ENCODE assay signal across 19 mouse cellular contexts in genomic region chr1:171057253-171057652, GRCm38 (mm10). TPM values are rescaled to one million over a fixed set of nuclear protein-coding genes. Genes with fewer than 3 reads are reported as not detected.
DNase-seq lines count a peak whose midpoint lies in the region; ATAC-seq and TF ChIP-seq lines count a peak whose summit lies in the region.
"Had no signal": no experiment of that assay in that cellular context is flagged by ENCODE, and none has a peak within 500 bp of the region (broad histone marks: within the 10 kb centered on the region; RNA-seq: fewer than 3 reads in every experiment).

No protein-coding gene starts in this region.

- H3K4me3 ChIP-seq in liver, adult 2 months (ENCODE audit: insufficient read depth, low read depth, low read length) = no peak overlapping the region
- H3K4me3 ChIP-seq in liver, embryonic 11.5 days (ENCODE audit: low read depth, low read length) = no peak overlapping the region
- no peak overlapping the region for H3K4me3 ChIP-seq in liver, embryonic 16.5 days (ENCODE audit: low read depth, low read length)
- H3K4me3 ChIP-seq: erythroblast, embryonic 14.5 days; left cerebral cortex, adult 2 months; limb, embryonic 13.5 days had no signal

- no peaks in the 10 kb centered on the region for H3K4me1 ChIP-seq in liver, adult 2 months (ENCODE audit: control insufficient read depth, insufficient read depth, low read length)
- peaks cover 5% of the 10 kb centered on the region for H3K4me1 ChIP-seq in liver, embryonic 11.5 days (replicated peaks; ENCODE audit: control insufficient read depth, insufficient read depth, low read length)
- peaks cover 5% of the 10 kb centered on the region; the same call in 1 of the 2 replicates for H3K4me1 ChIP-seq in liver, embryonic 16.5 days (ENCODE audit: control insufficient read depth, low read depth, low read length)
- H3K4me1 ChIP-seq: limb, embryonic 13.5 days had no signal

- 40% methylated on average over 5 of the region's 5 CpGs for WGBS in liver, adult 2 months
- 80% methylated on average over 5 of the region's 5 CpGs for WGBS in liver, embryonic 11.5 days
- 68% methylated on average over 5 of the region's 5 CpGs for WGBS in liver, embryonic 16.5 days (ENCODE audit: insufficient replicate concordance)

- no peak for ATAC-seq in liver, embryonic 11.5 days (replicated peaks; ENCODE audit: low FRiP score)
- ATAC-seq in liver, embryonic 16.5 days (ENCODE audit: low read depth) = peak; percentile 59
- ATAC-seq: forebrain, postnatal 0 days; intestine, postnatal 0 days had no signal

- no peak overlapping the region for H3K4me2 ChIP-seq in liver, embryonic 11.5 days
- H3K4me2 ChIP-seq in liver, embryonic 16.5 days (ENCODE audit: low read depth, low read length) = no peak overlapping the region
- H3K4me2 ChIP-seq: hindbrain, embryonic 14.5 days; limb, embryonic 13.5 days had no signal

- no peak for TF ChIP-seq POLR2A in liver, adult 2 months (IDR thresholded peaks at IDR 0.05; ENCODE audit: extremely low read depth, insufficient read depth, low read length)

- TF ChIP-seq CTCF in liver, adult 2 months (IDR thresholded peaks at IDR 0.05; ENCODE audit: low read depth, low read length) = no peak

- no peaks in the 10 kb centered on the region for H3K27me3 ChIP-seq in liver, adult 2 months (ENCODE audit: control insufficient read depth, insufficient read depth, low read length)
- H3K27me3 ChIP-seq in liver, embryonic 11.5 days (replicated peaks; ENCODE audit: control insufficient read depth, insufficient read depth, low read length) = no peaks in the 10 kb centered on the region
- H3K27me3 ChIP-seq in liver, embryonic 16.5 days (ENCODE audit: control insufficient read depth, insufficient read depth, low read depth, low read length) = no peaks in the 10 kb centered on the region
- H3K27me3 ChIP-seq: megakaryocyte, embryonic 14.5 days had no signal

- no peak overlapping the region for H3K9ac ChIP-seq in liver, adult 2 months (ENCODE audit: low read depth, low read length)
- no peak overlapping the region for H3K9ac ChIP-seq in liver, embryonic 11.5 days (ENCODE audit: low read depth, low read length)
- H3K9ac ChIP-seq in liver, embryonic 16.5 days (ENCODE audit: low read depth, low read length) = no peak overlapping the region
- H3K9ac ChIP-seq: forebrain, postnatal 0 days; hindbrain, embryonic 14.5 days; limb, embryonic 13.5 days had no signal

- H3K36me3 ChIP-seq in liver, adult 2 months (ENCODE audit: control insufficient read depth, insufficient read depth, low read length) = no peaks in the 10 kb centered on the region
- no peaks in the 10 kb centered on the region for H3K36me3 ChIP-seq in liver, embryonic 11.5 days (ENCODE audit: control insufficient read depth, insufficient read depth, low read length)
- H3K36me3 ChIP-seq in liver, embryonic 16.5 days (ENCODE audit: control insufficient read depth, insufficient read depth) = no peaks in the 10 kb centered on the region
- H3K36me3 ChIP-seq: limb, embryonic 13.5 days had no signal

- no peaks in the 10 kb centered on the region for H3K9me3 ChIP-seq in liver, embryonic 11.5 days (ENCODE audit: control insufficient read depth, low read length)
- H3K9me3 ChIP-seq in liver, embryonic 16.5 days (replicated peaks; ENCODE audit: control insufficient read depth, low read length) = no peaks in the 10 kb centered on the region
- H3K9me3 ChIP-seq: limb, embryonic 13.5 days; megakaryocyte, embryonic 14.5 days had no signal

- intact Hi-C loops in gastrocnemius, postnatal 14 days (cut with DNase I; ENCODE audit: low total_unique reads) = no loop called here

- no peak overlapping the region for H3K27ac ChIP-seq in liver, adult 2 months (replicated peaks; ENCODE audit: insufficient read depth, low read depth, low read length)
- H3K27ac ChIP-seq in liver, embryonic 11.5 days (ENCODE audit: low read depth, low read length) = no peak overlapping the region
- no peak overlapping the region; the same call in 1 of the 2 replicates for H3K27ac ChIP-seq in liver, embryonic 16.5 days (ENCODE audit: low read length)
- H3K27ac ChIP-seq: hindbrain, embryonic 14.5 days; left cerebral cortex, adult 2 months; limb, embryonic 13.5 days had no signal

- DNase-seq in adrenal gland, adult 2 months = peak; percentile 62
- DNase-seq in adrenal gland, adult 8-10 months = no peak
- DNase-seq in liver, adult 2 months (ENCODE audit: extremely low read depth, low read depth, low spot score) = peak; percentile 78
- no peak for DNase-seq in liver, embryonic 11.5 days (ENCODE audit: low spot score)
- peak; percentile 58 for DNase-seq in yolk sac, embryonic 10.5 days (ENCODE audit: low spot score)
- no peak for DNase-seq in left cerebral cortex, adult 11 months (ENCODE audit: low spot score)
- DNase-seq in gastrocnemius, postnatal 14 days = no peak
- DNase-seq: forebrain, postnatal 0 days; gastrocnemius, postnatal 36 days; kidney, postnatal 36 days; right cerebral cortex, adult 18-20 months had no signal

- no peaks in the 10 kb centered on the region for H3K79me2 ChIP-seq in liver, adult 2 months (ENCODE audit: control insufficient read depth, insufficient read depth, low read length)

RNA-seq across cellular contexts. Expression of gene Fcgr3, which starts 7.5 kb away (rescaled TPM):
- 10 to 100 TPM; 16.4 to 17.7 TPM for total RNA-seq in adrenal gland, adult 2 months (2021)
- 5.4 and 5.5 TPM in 2 replicates for polyA plus RNA-seq in adrenal gland, adult 2 months (2012; rRNA removed)
- 10 to 100 TPM; 11.4 to 29.7 (median 23.1) TPM for total RNA-seq in adrenal gland, adult 8-10 months (2022)
- total RNA-seq in liver, adult 2 months (2014; rRNA removed) = 11.5 and 14.5 TPM in 2 replicates
- 2.6 and 4.5 TPM in 2 replicates for polyA plus RNA-seq in liver, adult 2 months (2012; rRNA removed)
- 28.7 and 29.8 TPM in 2 replicates for polyA plus RNA-seq in liver, embryonic 11.5 days (2014; fragmentation: Nextera tagmentation; extraction: Ambion mirVana)
- polyA plus RNA-seq in liver, embryonic 16.5 days (2015; fragmentation: Nextera tagmentation; extraction: Ambion mirVana) = 28.6 and 30.3 TPM in 2 replicates
- 1 to 10 TPM; 7.0 to 7.4 TPM for total RNA-seq in gastrocnemius, postnatal 14 days (2021)
- polyA plus RNA-seq: erythroblast, embryonic 14.5 days had no signal

RNA-seq across cellular contexts. Expression of gene Fcgr4, which starts 38.5 kb away (rescaled TPM):
- total RNA-seq in adrenal gland, adult 2 months (2021) = 1 to 10 TPM; 5.1 to 6.9 TPM
- 1.6 and 2.0 TPM in 2 replicates for polyA plus RNA-seq in adrenal gland, adult 2 months (2012; rRNA removed)
- 1 to 10 TPM; 4.1 to 7.5 (median 6.1) TPM for total RNA-seq in adrenal gland, adult 8-10 months (2022)
- 8.4 and 10.3 TPM in 2 replicates for total RNA-seq in liver, adult 2 months (2014; rRNA removed)
- polyA plus RNA-seq in liver, adult 2 months (2012; rRNA removed) = 3.1 and 4.5 TPM in 2 replicates
- 1.5 and 2.4 TPM in 2 replicates for polyA plus RNA-seq in liver, embryonic 11.5 days (2014; fragmentation: Nextera tagmentation; extraction: Ambion mirVana)
- 4.1 and 4.3 TPM in 2 replicates for polyA plus RNA-seq in liver, embryonic 16.5 days (2015; fragmentation: Nextera tagmentation; extraction: Ambion mirVana)
- total RNA-seq in gastrocnemius, postnatal 14 days (2021) = not detected
- total RNA-seq: gastrocnemius, postnatal 36 days had no signal
- polyA plus RNA-seq: erythroblast, embryonic 14.5 days; neural tube, embryonic 14.5 days had no signal

RNA-seq across cellular contexts. Expression of gene Cfap126, which starts 56.5 kb away (rescaled TPM):
- total RNA-seq in adrenal gland, adult 2 months (2021) = 1 to 10 TPM; 2.7 to 3.1 TPM
- 2.2 and 3.1 TPM in 2 replicates for polyA plus RNA-seq in adrenal gland, adult 2 months (2012; rRNA removed)
- total RNA-seq in adrenal gland, adult 8-10 months (2022) = 1 to 10 TPM; 1.3 to 4.1 (median 3.1) TPM
- total RNA-seq in liver, adult 2 months (2014; rRNA removed) = 0.13 and 0.37 TPM in 2 replicates
- 1.5 and 3.5 TPM in 2 replicates for polyA plus RNA-seq in liver, adult 2 months (2012; rRNA removed)
- polyA plus RNA-seq in liver, embryonic 11.5 days (2014; fragmentation: Nextera tagmentation; extraction: Ambion mirVana) = 1.4 and 2.2 TPM in 2 replicates
- 1.8 and 2.1 TPM in 2 replicates for polyA plus RNA-seq in liver, embryonic 16.5 days (2015; fragmentation: Nextera tagmentation; extraction: Ambion mirVana)
- total RNA-seq in gastrocnemius, postnatal 14 days (2021) = under 1 TPM; 0.72 to 0.73 TPM

Comparison
In these comparisons a context has a peak if more than half of its experiments do, and no peak if none do; other contexts are left out.
1. DNase-seq: peak in adrenal gland, adult 2 months (single experiment), liver, adult 2 months (single experiment) and yolk sac, embryonic 10.5 days (single experiment); none in adrenal gland, adult 8-10 months (single experiment), liver, embryonic 11.5 days (single experiment), left cerebral cortex, adult 11 months (single experiment) and gastrocnemius, postnatal 14 days (single experiment).